Mouse (Mus musculus): ENCODE measurements around the gene Itpr1. TPM values are rescaled to one million over a fixed set of nuclear protein-coding genes. Genes with fewer than 3 reads are reported as not detected.

The Itpr1 gene
- 9.4 TPM for polyA plus RNA-seq (2015; fragmentation: Illumina TruSeq; extraction: RNeasy Lipid Tissue Mini Kit (QIAGEN cat#74804); ENCODE audit: insufficient read depth, low read depth, low replicate concordance)

DNA sequence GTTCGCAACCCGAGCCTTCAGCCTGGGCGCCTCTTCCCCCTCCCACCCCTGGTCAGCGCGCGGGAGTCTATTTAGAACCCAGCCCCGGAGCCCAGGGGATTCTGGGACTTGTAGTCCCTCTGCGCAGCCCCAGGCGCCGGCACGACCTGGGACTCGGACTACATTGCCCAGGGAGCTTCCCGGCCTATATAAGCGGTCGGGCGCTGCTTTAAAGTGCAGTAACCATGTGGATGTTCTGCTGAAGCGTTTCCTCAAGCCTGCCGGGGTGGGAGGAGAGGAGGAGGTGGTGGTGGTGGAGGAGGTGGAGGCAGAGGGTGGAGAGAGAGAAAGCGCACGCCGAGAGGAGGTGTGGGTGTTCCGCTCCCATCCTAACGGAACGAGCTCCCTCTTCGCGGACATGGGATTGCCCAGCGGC is at the start of gene Itpr1:
Gene Itpr1 (plus strand): TSS at position 216 of the 415 bp plus-strand sequence.

DNA sequence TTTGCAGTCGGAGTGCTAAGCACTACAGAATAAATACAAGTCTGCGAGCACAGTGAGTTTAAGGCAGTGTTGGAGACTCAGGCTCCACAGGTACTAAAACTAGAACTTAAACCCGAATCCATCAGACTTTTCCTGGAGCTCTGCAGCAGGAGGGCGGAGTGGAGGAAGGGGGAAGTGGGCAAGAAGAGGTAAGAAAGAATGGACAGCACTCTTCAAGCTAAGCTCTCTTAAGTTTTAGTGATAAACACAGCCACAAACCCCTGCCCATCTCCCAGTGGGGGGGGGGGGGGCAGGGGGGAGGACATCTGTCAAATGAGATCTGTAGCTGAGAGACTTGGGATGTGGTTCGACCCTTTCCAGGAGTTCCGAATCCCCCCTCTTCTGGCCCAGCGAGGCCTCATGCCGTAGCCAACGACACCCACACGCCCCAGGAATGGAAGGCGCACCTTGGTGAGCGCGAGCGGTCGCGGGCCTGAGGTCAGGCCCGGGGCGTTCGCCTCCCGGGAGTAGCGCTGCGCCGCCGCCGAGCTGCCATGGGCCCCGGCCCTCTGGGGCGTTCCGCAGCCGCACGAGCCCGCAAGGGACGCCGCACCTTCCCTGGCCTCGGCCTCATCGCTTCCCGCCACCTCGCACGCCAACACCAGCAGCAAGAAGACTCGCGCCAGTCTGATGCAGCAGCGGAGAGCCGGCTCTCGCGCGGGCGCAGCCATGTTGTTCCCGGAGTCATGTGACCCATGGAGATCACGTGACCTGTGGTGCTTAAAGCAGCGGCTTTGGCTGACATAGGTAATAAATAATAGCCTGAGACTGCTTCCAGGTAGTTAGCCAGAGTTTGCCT is 27.8 kb upstream of the Itpr1 start, which contains the start of gene Sumf1:
Gene Sumf1 (minus strand): TSS at position 736 of the 838 bp plus-strand sequence.

Other genes with a start within 250 kb of the Itpr1 start
- gene Setmar, start 148.1 kb upstream of the Itpr1 start, polyA plus RNA-seq (2015; fragmentation: Illumina TruSeq; extraction: RNeasy Lipid Tissue Mini Kit (QIAGEN cat#74804); ENCODE audit: insufficient read depth, low read depth, low replicate concordance) = 0.79 TPM
- 6.7 TPM for gene Sumf1, start 27.5 kb upstream of the Itpr1 start, polyA plus RNA-seq (2015; fragmentation: Illumina TruSeq; extraction: RNeasy Lipid Tissue Mini Kit (QIAGEN cat#74804); ENCODE audit: insufficient read depth, low read depth, low replicate concordance)